Mouse (Mus musculus) hindbrain, embryonic 14.5 days (tissue): ENCODE results near the gene Zdhhc17. TPM values are rescaled to one million over a fixed set of nuclear protein-coding genes. Genes with fewer than 3 reads are reported as not detected.
A peak's percentile ranks its signal among the peaks of the same experiment; 100 is the strongest.

Source experiments
- ATAC-seq: fragments of 200-750 bp; cut with Nextera tagmentation; 2 replicates; pipeline ENCODE4 v1.8.0; 2017; ENCODE audit warnings: moderate number of reproducible peaks, mild to moderate bottlenecking, moderate TSS enrichment, moderate library complexity; ENCODE audit not compliant: low FRiP score
- DNase-seq: peaks from one replicate; pipeline ENCODE4 v3.0.0-alpha.2; 2015; ENCODE audit warnings: low spot score
- H3K27ac ChIP-seq: fragments of 300-500 bp; sonication (generic); 2 replicates; pipeline ENCODE4 v1.5.1; 2014; ENCODE audit warnings: mild to moderate bottlenecking, moderate library complexity
- H3K27me3 ChIP-seq: fragments of 300-500 bp; sonication (generic); 2 replicates; pipeline ENCODE4 v1.6.1; 2014; ENCODE audit warnings: mild to moderate bottlenecking, low read length, mixed read lengths; ENCODE audit not compliant: control insufficient read depth, insufficient read depth
- H3K36me3 ChIP-seq: fragments of 300-500 bp; sonication (generic); replicated peaks from 2 replicates; pipeline ENCODE4 v1.6.1; 2014; ENCODE audit not compliant: control insufficient read depth, insufficient read depth
- H3K4me1 ChIP-seq: fragments of 300-500 bp; sonication (generic); replicated peaks from 2 replicates; pipeline ENCODE4 v1.6.1; 2014; ENCODE audit warnings: antibody characterized with exemption, low read length, mixed read lengths; ENCODE audit not compliant: control insufficient read depth, insufficient read depth
- H3K4me2 ChIP-seq: fragments of 300-500 bp; sonication (generic); replicated peaks from 2 replicates; pipeline ENCODE4 v1.6.1; 2014; ENCODE audit warnings: mild to moderate bottlenecking, moderate library complexity
- H3K4me3 ChIP-seq: fragments of 300-500 bp; sonication (generic); replicated peaks from 2 replicates; pipeline ENCODE4 v1.5.1; 2014; ENCODE audit warnings: mild to moderate bottlenecking, low read length
- H3K9ac ChIP-seq: fragments of 300-500 bp; sonication (generic); 2 replicates; pipeline ENCODE4 v1.6.1; 2014
- H3K9me3 ChIP-seq: fragments of 300-500 bp; sonication (generic); 2 replicates; pipeline ENCODE4 v1.6.1; 2016; ENCODE audit warnings: low read length; ENCODE audit not compliant: control insufficient read depth
- WGBS: fragments of 180-500 bp; shearing (Covaris S2); extraction: QIAGEN DNeasy Blood & Tissue Kit; methylation state at CpG from one replicate; pipeline ENCODE4 v1.1.7; 2014; 5-methylcytosine and 5-hydroxymethylcytosine counted together
- polyA plus RNA-seq: library from polyadenylated mRNA; unstranded; fragments of >200 nt; fragmentation: Nextera tagmentation; extraction: Ambion mirVana; gene quantifications from 2 replicates; pipeline ENCODE4 v1.2.1, GENCODE M21; 2014

The Zdhhc17 gene
- polyA plus RNA-seq, 1 experiment from 2014 or later: 62.1 TPM

GRCm38 (mm10) chr10:110921890-110922289 is 88.0 kb downstream of the Zdhhc17 start:
- WGBS: 82% methylated on average over 3 of the region's 3 CpGs
- no peak for DNase-seq
- Histone ChIP-seq H3K9me3 (no peaks in the 10 kb centered on the region), H3K4me3 (no peak overlapping the region; the same call in 1 of the 2 replicates), H3K4me2 (peak overlapping the region; percentile 94), H3K27ac (no peak overlapping the region), H3K9ac (no peak overlapping the region), H3K36me3 (no peaks in the 10 kb centered on the region), H3K4me1 (peaks cover 17% of the 10 kb centered on the region), H3K27me3 (no peaks in the 10 kb centered on the region)
- no peak for ATAC-seq

GRCm38 (mm10) chr10:110920368-110920950 is 89.5 kb downstream of the Zdhhc17 start:
- Histone ChIP-seq H3K27me3 (no peaks in the 10 kb centered on the region), H3K4me1 (peaks cover 11% of the 10 kb centered on the region), H3K27ac (peak overlapping the region; percentile 76), H3K9me3 (no peaks in the 10 kb centered on the region), H3K9ac (peak overlapping the region; percentile 91), H3K4me3 (peak overlapping the region; percentile 73), H3K36me3 (no peaks in the 10 kb centered on the region), H3K4me2 (peak overlapping the region; percentile 94)
- no peak for DNase-seq
- ATAC-seq: peak; percentile 62
- WGBS: under 1% methylated on average over 15 of the region's 15 CpGs

GRCm38 (mm10) chr10:110919531-110920343 is 90.2 kb downstream of the Zdhhc17 start, which contains the start of gene Csrp2:
Gene Csrp2, plus strand, starts transcription at chr10:110919789.
- Histone ChIP-seq H3K4me3 (peak within 1 kb of the TSS; percentile 73), H3K27ac (peak within 1 kb of the TSS; percentile 81), H3K4me2 (peak within 1 kb of the TSS; percentile 94), H3K27me3 (no peaks in the 10 kb centered on the region), H3K4me1 (peaks cover 11% of the 10 kb centered on the region), H3K9me3 (no peaks in the 10 kb centered on the region), H3K36me3 (no peaks in the 10 kb centered on the region), H3K9ac (peak within 1 kb of the TSS; percentile 91)
- DNase-seq (peak; percentile 87), ATAC-seq (peak; percentile 93)
- WGBS: under 1% methylated on average over 66 of the region's 67 CpGs

- DNase-seq (peak; percentile 42), ATAC-seq (no peak)
- WGBS: 17% methylated on average over 26 of the region's 26 CpGs
- Histone ChIP-seq H3K4me1 (peaks cover 11% of the 10 kb centered on the region), H3K9ac (peak overlapping the region; percentile 91), H3K36me3 (no peaks in the 10 kb centered on the region), H3K27ac (peak overlapping the region; percentile 81), H3K4me3 (peak overlapping the region; percentile 73), H3K27me3 (no peaks in the 10 kb centered on the region), H3K4me2 (peak overlapping the region; percentile 94), H3K9me3 (no peaks in the 10 kb centered on the region)
Observed at GRCm38 (mm10) chr10:110918414-110919391, 91.2 kb downstream of the Zdhhc17 start.

- no peak for ATAC-seq
- Histone ChIP-seq H3K27me3 (no peaks in the 10 kb centered on the region), H3K9me3 (no peaks in the 10 kb centered on the region), H3K36me3 (no peaks in the 10 kb centered on the region), H3K4me1 (peaks cover 11% of the 10 kb centered on the region), H3K4me2 (no peak overlapping the region), H3K9ac (no peak overlapping the region), H3K27ac (no peak overlapping the region), H3K4me3 (no peak overlapping the region)
- 97% methylated on average over 6 of the region's 6 CpGs for WGBS
- DNase-seq: no peak
Observed at GRCm38 (mm10) chr10:110917521-110917920, 92.4 kb downstream of the Zdhhc17 start.

GRCm38 (mm10) chr10:110916666-110917344 is 93.1 kb downstream of the Zdhhc17 start:
- H3K9ac ChIP-seq: no peak overlapping the region
- WGBS: 88% methylated on average over 11 of the region's 11 CpGs
- peaks cover 6% of the 10 kb centered on the region for H3K4me1 ChIP-seq
- H3K27ac ChIP-seq: no peak overlapping the region
- no peak overlapping the region for H3K4me3 ChIP-seq
- ATAC-seq: no peak
- H3K4me2 ChIP-seq: no peak overlapping the region
- no peak for DNase-seq
- H3K36me3 ChIP-seq: no peaks in the 10 kb centered on the region
- H3K9me3 ChIP-seq: no peaks in the 10 kb centered on the region
- no peaks in the 10 kb centered on the region for H3K27me3 ChIP-seq

GRCm38 (mm10) chr10:110903862-110904261 is 106.1 kb downstream of the Zdhhc17 start:
- no peaks in the 10 kb centered on the region for H3K36me3 ChIP-seq
- no peak overlapping the region for H3K4me3 ChIP-seq
- no peak for DNase-seq
- H3K27me3 ChIP-seq: no peaks in the 10 kb centered on the region
- no peak overlapping the region for H3K4me2 ChIP-seq
- no peaks in the 10 kb centered on the region for H3K4me1 ChIP-seq
- ATAC-seq: no peak
- no peak overlapping the region for H3K27ac ChIP-seq
- no peak overlapping the region for H3K9ac ChIP-seq
- WGBS: 97% methylated on average over 3 of the region's 3 CpGs
- H3K9me3 ChIP-seq: no peaks in the 10 kb centered on the region

- DNase-seq (no peak), ATAC-seq (no peak)
- Histone ChIP-seq H3K36me3 (no peaks in the 10 kb centered on the region), H3K27ac (no peak overlapping the region), H3K27me3 (no peaks in the 10 kb centered on the region), H3K9me3 (no peaks in the 10 kb centered on the region), H3K4me1 (no peaks in the 10 kb centered on the region), H3K9ac (no peak overlapping the region), H3K4me3 (no peak overlapping the region), H3K4me2 (no peak overlapping the region)
- WGBS: 73% methylated on average over 13 of the region's 13 CpGs
Observed at GRCm38 (mm10) chr10:110899744-110900501, 110.0 kb downstream of the Zdhhc17 start.
